Mouse (Mus musculus): ENCODE results near the gene 4930548H24Rik. TPM values are rescaled to one million over a fixed set of nuclear protein-coding genes. Genes with fewer than 3 reads are reported as not detected.

Gene 4930548H24Rik
- polyA plus RNA-seq (2014; fragmentation: Nextera tagmentation; extraction: Ambion mirVana): not detected in 2 replicates

GRCm38 (mm10) chr5:31485440-31485839 lies at the start of gene 4930548H24Rik:
4930548H24Rik (plus strand) TSS chr5:31485740.
- no peak within 1 kb of the TSS for H3K27ac ChIP-seq (replicated peaks in 1 of 2; ENCODE audit: control insufficient read depth in 1 of 2, insufficient read depth in 1 of 2, low read depth in 2 of 2, low read length in 2 of 2)
- no peaks in the 10 kb centered on the region for H3K4me1 ChIP-seq (ENCODE audit: control insufficient read depth in 2 of 2, insufficient read depth in 2 of 2, low read length in 2 of 2)
- no peak within 1 kb of the TSS for H3K4me2 ChIP-seq (ENCODE audit: low read length)
- H3K9me3 ChIP-seq (ENCODE audit: control insufficient read depth, low read length): no peaks in the 10 kb centered on the region
- WGBS: 87% methylated on average over 3 of the region's 3 CpGs
- no peak for ATAC-seq (ENCODE audit: insufficient number of reproducible peaks, insufficient read depth, low FRiP score, low read depth)
- no peak within 1 kb of the TSS for H3K4me3 ChIP-seq (ENCODE audit: control insufficient read depth in 1 of 2, insufficient read depth in 1 of 2, low read depth in 1 of 2, low read length in 2 of 2)
- no peaks in the 10 kb centered on the region for H3K27me3 ChIP-seq (ENCODE audit: control insufficient read depth, insufficient read depth, low read length)
- H3K36me3 ChIP-seq (ENCODE audit: control insufficient read depth, insufficient read depth, low read length): peaks cover 19% of the 10 kb centered on the region
- no peak within 1 kb of the TSS for H3K9ac ChIP-seq (ENCODE audit: low read length)

- 77% methylated on average over 2 of the region's 2 CpGs for WGBS
- peaks cover 5 to 12% of the 10 kb centered on the region in 2 experiments for H3K4me1 ChIP-seq (ENCODE audit: control insufficient read depth in 2 of 2, insufficient read depth in 2 of 2, low read length in 2 of 2)
- no peak for ATAC-seq (ENCODE audit: insufficient number of reproducible peaks, insufficient read depth, low FRiP score, low read depth)
- no peak overlapping the region for H3K4me3 ChIP-seq (ENCODE audit: control insufficient read depth in 1 of 2, insufficient read depth in 1 of 2, low read depth in 1 of 2, low read length in 2 of 2)
- no peak overlapping the region for H3K9ac ChIP-seq (ENCODE audit: low read length)
- H3K4me2 ChIP-seq (ENCODE audit: low read length): peak overlapping the region; percentile 82; the same call in 1 of the 2 replicates
- no peak overlapping the region for H3K27ac ChIP-seq (replicated peaks in 1 of 2; ENCODE audit: control insufficient read depth in 1 of 2, insufficient read depth in 1 of 2, low read depth in 2 of 2, low read length in 2 of 2)
- no peaks in the 10 kb centered on the region for H3K9me3 ChIP-seq (ENCODE audit: control insufficient read depth, low read length)
- H3K36me3 ChIP-seq (ENCODE audit: control insufficient read depth, insufficient read depth, low read length): no peaks in the 10 kb centered on the region
- no peaks in the 10 kb centered on the region for H3K27me3 ChIP-seq (ENCODE audit: control insufficient read depth, insufficient read depth, low read length)
Observed at GRCm38 (mm10) chr5:31451336-31451735, 34.2 kb upstream of the 4930548H24Rik start.

GRCm38 (mm10) chr5:31451878-31452561 lies 33.5 kb upstream of the 4930548H24Rik start, which contains the start of gene Zfp512:
Zfp512 (plus strand) TSS chr5:31452431.
- peaks cover 5 to 12% of the 10 kb centered on the region in 2 experiments for H3K4me1 ChIP-seq (ENCODE audit: control insufficient read depth in 2 of 2, insufficient read depth in 2 of 2, low read length in 2 of 2)
- H3K9me3 ChIP-seq (ENCODE audit: control insufficient read depth, low read length): no peaks in the 10 kb centered on the region
- H3K4me2 ChIP-seq (ENCODE audit: low read length): peak within 1 kb of the TSS; percentile 82
- WGBS: 6% methylated on average over 23 of the region's 23 CpGs
- ATAC-seq (ENCODE audit: insufficient number of reproducible peaks, insufficient read depth, low FRiP score, low read depth): peak; percentile 93
- H3K27ac ChIP-seq (replicated peaks in 1 of 2; ENCODE audit: control insufficient read depth in 1 of 2, insufficient read depth in 1 of 2, low read depth in 2 of 2, low read length in 2 of 2): peak within 1 kb of the TSS; percentile 37 to 67
- peak within 1 kb of the TSS; percentile 59 to 78 for H3K4me3 ChIP-seq (ENCODE audit: control insufficient read depth in 1 of 2, insufficient read depth in 1 of 2, low read depth in 1 of 2, low read length in 2 of 2)
- H3K36me3 ChIP-seq (ENCODE audit: control insufficient read depth, insufficient read depth, low read length): no peaks in the 10 kb centered on the region
- H3K9ac ChIP-seq (ENCODE audit: low read length): peak within 1 kb of the TSS; percentile 76
- no peaks in the 10 kb centered on the region for H3K27me3 ChIP-seq (ENCODE audit: control insufficient read depth, insufficient read depth, low read length)

- ATAC-seq (ENCODE audit: insufficient number of reproducible peaks, insufficient read depth, low FRiP score, low read depth): no peak
- Histone ChIP-seq H3K4me2 (ENCODE audit: low read length) (peak overlapping the region; percentile 82), H3K36me3 (ENCODE audit: control insufficient read depth, insufficient read depth, low read length) (no peaks in the 10 kb centered on the region), H3K9ac (ENCODE audit: low read length) (peak overlapping the region; percentile 76), H3K27me3 (ENCODE audit: control insufficient read depth, insufficient read depth, low read length) (no peaks in the 10 kb centered on the region), H3K4me1 (ENCODE audit: control insufficient read depth in 2 of 2, insufficient read depth in 2 of 2, low read length in 2 of 2) (peaks cover 5 to 12% of the 10 kb centered on the region in 2 experiments), H3K4me3 (ENCODE audit: control insufficient read depth in 1 of 2, insufficient read depth in 1 of 2, low read depth in 1 of 2, low read length in 2 of 2) (peak overlapping the region; percentile 59 to 78), H3K27ac (replicated peaks in 1 of 2; ENCODE audit: control insufficient read depth in 1 of 2, insufficient read depth in 1 of 2, low read depth in 2 of 2, low read length in 2 of 2) (peak overlapping the region; percentile 37 to 67), H3K9me3 (ENCODE audit: control insufficient read depth, low read length) (no peaks in the 10 kb centered on the region)
- whole genome bisulfite sequencing: under 1% methylated on average over 11 of the region's 11 CpGs
Observed at GRCm38 (mm10) chr5:31452562-31452878, 33.0 kb upstream of the 4930548H24Rik start.

GRCm38 (mm10) chr5:31452886-31453410 lies 32.6 kb upstream of the 4930548H24Rik start:
- peaks cover 5 to 12% of the 10 kb centered on the region in 2 experiments for H3K4me1 ChIP-seq (ENCODE audit: control insufficient read depth in 2 of 2, insufficient read depth in 2 of 2, low read length in 2 of 2)
- H3K36me3 ChIP-seq (ENCODE audit: control insufficient read depth, insufficient read depth, low read length): no peaks in the 10 kb centered on the region
- H3K9me3 ChIP-seq (ENCODE audit: control insufficient read depth, low read length): no peaks in the 10 kb centered on the region
- no peaks in the 10 kb centered on the region for H3K27me3 ChIP-seq (ENCODE audit: control insufficient read depth, insufficient read depth, low read length)
- ATAC-seq (ENCODE audit: insufficient number of reproducible peaks, insufficient read depth, low FRiP score, low read depth): no peak
- no peak overlapping the region for H3K27ac ChIP-seq (replicated peaks in 1 of 2; ENCODE audit: control insufficient read depth in 1 of 2, insufficient read depth in 1 of 2, low read depth in 2 of 2, low read length in 2 of 2)
- 13% methylated on average over 7 of the region's 7 CpGs for WGBS
- H3K4me2 ChIP-seq (ENCODE audit: low read length): peak overlapping the region; percentile 82
- H3K9ac ChIP-seq (ENCODE audit: low read length): peak overlapping the region; percentile 76
- peak overlapping the region; percentile 57 to 59 for H3K4me3 ChIP-seq (ENCODE audit: control insufficient read depth in 1 of 2, insufficient read depth in 1 of 2, low read depth in 1 of 2, low read length in 2 of 2)

- Histone ChIP-seq H3K9ac (ENCODE audit: low read length) (no peak overlapping the region), H3K4me2 (ENCODE audit: low read length) (no peak overlapping the region), H3K9me3 (ENCODE audit: control insufficient read depth, low read length) (no peaks in the 10 kb centered on the region), H3K36me3 (ENCODE audit: control insufficient read depth, insufficient read depth, low read length) (peaks cover 68% of the 10 kb centered on the region), H3K27me3 (ENCODE audit: control insufficient read depth, insufficient read depth, low read length) (no peaks in the 10 kb centered on the region), H3K4me1 (ENCODE audit: control insufficient read depth in 2 of 2, insufficient read depth in 2 of 2, low read length in 2 of 2) (no peaks in the 10 kb centered on the region), H3K4me3 (ENCODE audit: control insufficient read depth in 1 of 2, insufficient read depth in 1 of 2, low read depth in 1 of 2, low read length in 2 of 2) (no peak overlapping the region), H3K27ac (replicated peaks in 1 of 2; ENCODE audit: control insufficient read depth in 1 of 2, insufficient read depth in 1 of 2, low read depth in 2 of 2, low read length in 2 of 2) (no peak overlapping the region)
- ATAC-seq (ENCODE audit: insufficient number of reproducible peaks, insufficient read depth, low FRiP score, low read depth): no peak
- WGBS: 89% methylated on average over 3 of the region's 3 CpGs
Observed at GRCm38 (mm10) chr5:31467798-31468197, 17.7 kb upstream of the 4930548H24Rik start.

GRCm38 (mm10) chr5:31469711-31470110 lies 15.8 kb upstream of the 4930548H24Rik start:
- Histone ChIP-seq H3K9ac (ENCODE audit: low read length) (no peak overlapping the region), H3K4me2 (ENCODE audit: low read length) (no peak overlapping the region), H3K9me3 (ENCODE audit: control insufficient read depth, low read length) (no peaks in the 10 kb centered on the region), H3K27me3 (ENCODE audit: control insufficient read depth, insufficient read depth, low read length) (no peaks in the 10 kb centered on the region), H3K27ac (replicated peaks in 1 of 2; ENCODE audit: control insufficient read depth in 1 of 2, insufficient read depth in 1 of 2, low read depth in 2 of 2, low read length in 2 of 2) (no peak overlapping the region), H3K36me3 (ENCODE audit: control insufficient read depth, insufficient read depth, low read length) (peaks cover 87% of the 10 kb centered on the region), H3K4me3 (ENCODE audit: control insufficient read depth in 1 of 2, insufficient read depth in 1 of 2, low read depth in 1 of 2, low read length in 2 of 2) (no peak overlapping the region), H3K4me1 (ENCODE audit: control insufficient read depth in 2 of 2, insufficient read depth in 2 of 2, low read length in 2 of 2) (no peaks in the 10 kb centered on the region)
- WGBS: 88% methylated on average over 6 of the region's 6 CpGs
- ATAC-seq (ENCODE audit: insufficient number of reproducible peaks, insufficient read depth, low FRiP score, low read depth): no peak

Measured in heart, embryonic 14.5 days (tissue).